Mouse (Mus musculus): Measurements from ENCODE around the gene Pgbd5. TPM values are rescaled to one million over a fixed set of nuclear protein-coding genes. Genes with fewer than 3 reads are reported as not detected.

Pgbd5 gene
- polyA plus RNA-seq (2015; fragmentation: Nextera tagmentation; extraction: Ambion mirVana) = 0.09 and 0.16 TPM in 2 replicates

DNA sequence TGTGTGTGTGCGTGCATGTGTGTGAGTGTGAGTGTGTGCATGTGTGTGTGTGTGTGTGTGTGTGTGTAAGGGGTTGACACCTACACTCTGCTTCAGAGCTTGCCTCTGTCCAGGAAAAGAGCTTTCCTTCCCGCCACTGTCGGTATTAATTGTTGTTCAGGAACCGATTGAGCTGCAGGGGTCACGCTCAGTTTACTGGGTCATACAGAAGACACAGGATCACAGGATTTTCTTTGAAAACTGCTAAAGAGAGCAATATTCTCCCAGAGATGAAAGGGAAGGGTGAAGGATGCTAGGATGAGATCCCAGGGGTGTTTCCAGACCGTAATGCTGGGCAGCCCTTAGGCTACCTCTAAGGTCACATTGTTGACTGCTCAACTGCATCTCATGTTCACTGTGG, at the start of gene Pgbd5:
Gene Pgbd5, minus strand, starts transcription at position 101 of the 400 bp plus-strand sequence.
- ATAC-seq (ENCODE audit: low read depth) = no peak
- Histone ChIP-seq H3K4me3 (replicated peaks) (no peak within 1 kb of the TSS), H3K9ac (no peak within 1 kb of the TSS), H3K27ac (no peak within 1 kb of the TSS), H3K4me1 (replicated peaks) (no peaks in the 10 kb centered on the region), H3K9me3 (replicated peaks) (no peaks in the 10 kb centered on the region), H3K27me3 (peaks cover 19% of the 10 kb centered on the region), H3K4me2 (no peak within 1 kb of the TSS), H3K36me3 (no peaks in the 10 kb centered on the region)
- 74% methylated on average over 6 of the region's 6 CpGs for WGBS (ENCODE audit: insufficient replicate concordance)
- no peak for DNase-seq

DNA sequence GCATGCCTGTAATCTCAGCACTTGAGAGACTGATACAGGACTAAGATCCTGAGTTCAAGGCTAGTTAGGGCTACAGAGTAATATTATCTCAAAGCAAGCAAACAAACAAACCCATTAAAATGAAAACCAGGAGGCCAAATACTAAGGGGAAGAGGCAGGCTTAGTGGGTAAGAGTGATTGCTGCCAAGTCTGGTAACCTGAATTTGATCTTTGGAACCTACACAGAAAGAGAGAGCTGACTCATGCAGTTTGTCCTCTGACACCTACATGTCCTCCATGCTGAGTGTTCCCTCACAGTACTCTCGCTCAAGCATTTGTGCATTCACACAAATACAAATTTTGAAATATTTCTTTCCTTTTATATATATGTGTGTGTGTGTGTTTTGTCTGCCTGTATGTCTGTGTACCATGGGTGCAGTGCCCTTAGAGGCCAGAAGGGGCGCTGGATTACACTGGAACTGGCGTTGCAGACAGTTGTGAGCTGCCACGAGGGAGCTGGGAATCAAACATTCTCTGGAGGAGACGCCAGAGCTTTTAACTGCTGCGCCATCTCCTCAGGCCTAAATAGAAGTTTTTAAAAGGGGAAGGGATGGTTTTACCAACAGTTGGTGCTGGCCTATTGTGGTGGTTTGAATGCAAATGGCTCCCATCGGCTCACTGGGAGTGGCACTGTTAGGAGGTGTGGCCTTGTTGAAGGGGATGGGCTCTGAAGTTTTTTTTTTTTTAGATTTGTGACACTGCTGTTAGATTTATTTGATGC, 44.1 kb upstream of the Pgbd5 start:
- no peak for ATAC-seq (ENCODE audit: low read depth)
- DNase-seq = no peak
- no peak overlapping the region for H3K4me2 ChIP-seq
- H3K4me1 ChIP-seq (replicated peaks) = no peaks in the 10 kb centered on the region
- H3K9me3 ChIP-seq (replicated peaks) = no peaks in the 10 kb centered on the region
- H3K9ac ChIP-seq = no peak overlapping the region
- H3K4me3 ChIP-seq (replicated peaks) = no peak overlapping the region
- no peaks in the 10 kb centered on the region for H3K27me3 ChIP-seq
- no peak overlapping the region for H3K27ac ChIP-seq
- 58% methylated on average over 7 of the region's 7 CpGs for WGBS (ENCODE audit: insufficient replicate concordance)
- no peaks in the 10 kb centered on the region for H3K36me3 ChIP-seq

DNA sequence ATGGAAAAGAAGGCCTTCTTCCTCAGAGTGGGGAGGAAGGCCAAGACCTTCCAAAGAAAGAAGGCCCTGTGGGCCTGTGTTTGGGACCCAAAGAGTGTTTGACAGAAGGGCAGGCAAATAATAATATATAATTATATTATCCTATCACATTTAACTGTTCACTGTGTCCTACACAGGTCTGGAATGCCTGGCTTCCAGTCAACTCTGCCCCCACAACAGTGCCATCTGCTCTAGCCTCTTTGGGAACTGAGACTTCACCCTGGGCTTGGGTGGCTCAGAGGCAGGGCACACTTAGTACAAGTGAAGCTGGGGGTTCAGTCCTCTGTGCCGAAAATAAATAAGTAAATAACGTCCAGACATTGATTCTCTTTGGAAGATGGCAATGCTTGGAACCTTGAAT, 43.3 kb upstream of the Pgbd5 start:
- Histone ChIP-seq H3K9ac (no peak overlapping the region), H3K4me2 (no peak overlapping the region), H3K27ac (no peak overlapping the region), H3K4me3 (replicated peaks) (no peak overlapping the region), H3K36me3 (no peaks in the 10 kb centered on the region), H3K4me1 (replicated peaks) (no peaks in the 10 kb centered on the region), H3K27me3 (no peaks in the 10 kb centered on the region), H3K9me3 (replicated peaks) (no peaks in the 10 kb centered on the region)
- 60% methylated on average over 2 of the region's 2 CpGs for WGBS (ENCODE audit: insufficient replicate concordance)
- no peak for ATAC-seq (ENCODE audit: low read depth)
- no peak for DNase-seq

DNA sequence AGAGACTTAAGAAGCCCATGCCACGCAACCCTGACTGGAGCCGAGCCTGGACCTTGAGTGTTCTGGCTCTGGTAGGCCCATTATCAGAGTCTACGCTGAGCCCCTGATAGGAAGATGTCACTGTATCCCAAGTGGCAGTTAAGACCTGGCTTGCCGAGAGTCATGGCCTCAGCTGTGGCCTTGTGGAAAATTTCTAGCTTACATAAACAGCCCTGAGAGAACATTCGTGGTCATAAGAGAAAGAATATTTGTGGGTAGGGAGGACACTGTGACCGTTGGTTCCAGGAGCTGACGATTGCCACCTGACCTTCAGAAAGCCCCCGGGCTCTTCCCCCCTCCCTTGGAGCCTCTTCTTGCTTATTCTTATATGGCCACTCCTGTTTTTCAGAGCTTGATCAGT, 40.9 kb upstream of the Pgbd5 start:
- no peak for ATAC-seq (ENCODE audit: low read depth)
- Histone ChIP-seq H3K9me3 (replicated peaks) (no peaks in the 10 kb centered on the region), H3K9ac (no peak overlapping the region), H3K4me2 (no peak overlapping the region), H3K27ac (no peak overlapping the region), H3K4me1 (replicated peaks) (no peaks in the 10 kb centered on the region), H3K27me3 (no peaks in the 10 kb centered on the region), H3K36me3 (no peaks in the 10 kb centered on the region), H3K4me3 (replicated peaks) (no peak overlapping the region)
- WGBS (ENCODE audit: insufficient replicate concordance) = 73% methylated on average over 8 of the region's 8 CpGs
- no peak for DNase-seq

DNA sequence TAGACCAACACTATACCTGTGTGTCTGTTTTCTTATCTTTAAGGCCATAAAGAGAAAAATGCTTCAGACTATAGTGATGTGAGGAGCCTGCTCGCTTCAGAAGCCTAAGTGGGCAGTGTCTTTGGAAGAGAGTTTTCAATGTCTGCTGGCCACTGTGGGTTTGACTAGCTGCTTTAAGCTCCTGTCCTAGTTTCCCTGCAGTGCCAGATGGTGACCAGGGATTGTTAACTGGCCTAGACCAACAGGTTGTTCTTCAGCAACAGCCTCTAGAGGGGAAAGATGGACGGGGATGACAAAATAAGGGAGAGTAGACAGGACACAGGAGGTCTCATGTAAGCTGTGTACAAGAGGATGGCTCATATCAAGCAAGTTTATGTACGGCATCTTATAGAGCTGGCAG, 39.8 kb upstream of the Pgbd5 start:
- 62% methylated on average over 3 of the region's 3 CpGs for WGBS (ENCODE audit: insufficient replicate concordance)
- H3K4me3 ChIP-seq (replicated peaks) = no peak overlapping the region
- no peak for DNase-seq

DNA sequence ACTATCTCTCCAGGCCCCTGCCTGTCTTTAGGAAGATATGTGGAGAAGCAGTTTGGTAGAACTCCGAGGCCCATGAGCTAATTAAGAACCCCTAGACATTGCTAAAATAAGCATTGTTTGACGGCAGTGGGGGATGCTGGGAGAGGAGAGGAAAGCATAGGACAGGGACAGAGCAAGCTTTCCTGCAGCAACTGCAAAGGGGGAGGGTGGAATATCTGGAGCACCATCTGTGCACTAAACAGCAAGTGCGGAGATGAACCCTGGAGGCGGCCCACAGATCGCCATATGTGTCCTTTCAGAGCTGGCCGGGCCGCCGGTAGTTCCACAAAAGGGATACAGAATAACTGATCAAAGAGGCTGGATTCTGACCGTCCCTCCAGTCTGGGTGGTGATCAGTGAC, 37.2 kb upstream of the Pgbd5 start:
- DNase-seq (no peak), ATAC-seq (ENCODE audit: low read depth) (no peak)
- no peaks in the 10 kb centered on the region for H3K9me3 ChIP-seq (replicated peaks)
- no peak overlapping the region for H3K4me3 ChIP-seq (replicated peaks)
- no peak overlapping the region for H3K9ac ChIP-seq
- no peaks in the 10 kb centered on the region for H3K4me1 ChIP-seq (replicated peaks)
- H3K27me3 ChIP-seq = no peaks in the 10 kb centered on the region
- WGBS (ENCODE audit: insufficient replicate concordance) = 67% methylated on average over 9 of the region's 9 CpGs
- H3K4me2 ChIP-seq = no peak overlapping the region
- H3K36me3 ChIP-seq = no peaks in the 10 kb centered on the region
- H3K27ac ChIP-seq = no peak overlapping the region

More for the DNA sequence above, 39.8 kb upstream of the Pgbd5 start:
- H3K9ac ChIP-seq = no peak overlapping the region
- no peaks in the 10 kb centered on the region for H3K4me1 ChIP-seq (replicated peaks)
- ATAC-seq (ENCODE audit: low read depth) = no peak
- no peaks in the 10 kb centered on the region for H3K36me3 ChIP-seq
- H3K9me3 ChIP-seq (replicated peaks) = no peaks in the 10 kb centered on the region
- no peak overlapping the region for H3K4me2 ChIP-seq
- no peak overlapping the region for H3K27ac ChIP-seq
- H3K27me3 ChIP-seq = no peaks in the 10 kb centered on the region

DNA sequence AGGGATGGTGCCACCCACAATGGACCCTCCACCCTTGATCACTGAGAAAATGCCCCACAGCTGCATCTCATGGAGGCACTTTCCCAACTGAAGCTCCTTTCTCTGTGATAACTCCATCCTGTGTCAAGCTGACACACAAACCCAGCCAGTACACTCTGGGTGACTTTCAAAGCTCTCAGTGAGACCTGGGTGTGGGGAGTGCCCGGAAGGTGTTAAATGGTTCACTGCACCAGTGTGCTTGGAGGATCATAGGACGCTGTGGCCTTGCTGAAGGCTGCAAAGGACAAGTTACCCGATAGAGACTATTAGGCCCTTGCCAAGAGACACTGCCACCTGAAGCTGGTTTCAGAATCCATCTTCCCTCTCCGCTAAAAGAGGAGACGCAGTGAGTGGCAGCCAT, 36.2 kb upstream of the Pgbd5 start:
- H3K9ac ChIP-seq = no peak overlapping the region
- WGBS (ENCODE audit: insufficient replicate concordance) = 71% methylated on average over 5 of the region's 5 CpGs
- H3K36me3 ChIP-seq = no peaks in the 10 kb centered on the region
- no peaks in the 10 kb centered on the region for H3K27me3 ChIP-seq
- no peaks in the 10 kb centered on the region for H3K9me3 ChIP-seq (replicated peaks)
- H3K4me1 ChIP-seq (replicated peaks) = no peaks in the 10 kb centered on the region
- no peak overlapping the region for H3K27ac ChIP-seq
- H3K4me2 ChIP-seq = no peak overlapping the region
- DNase-seq (no peak), ATAC-seq (ENCODE audit: low read depth) (no peak)
- H3K4me3 ChIP-seq (replicated peaks) = no peak overlapping the region

DNA sequence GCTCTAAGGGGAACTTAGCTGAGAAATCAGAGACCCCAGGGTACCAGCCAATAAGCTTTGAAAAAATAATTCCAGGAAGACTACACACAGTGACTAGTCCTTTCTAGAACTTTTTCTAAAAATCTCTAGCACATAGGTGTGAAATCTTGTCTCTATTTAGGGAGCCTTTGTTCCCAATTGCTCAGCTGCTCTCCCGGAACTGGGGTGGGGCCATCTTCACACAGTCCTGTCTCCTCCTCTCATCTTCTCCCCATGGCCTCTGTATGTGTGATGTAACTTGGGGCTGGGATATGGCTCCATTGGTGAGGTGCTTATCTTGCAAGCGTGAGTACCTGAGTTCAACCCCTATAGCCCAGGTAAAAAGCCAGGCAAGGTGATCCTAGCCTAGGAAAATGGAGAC, 25.2 kb upstream of the Pgbd5 start:
- WGBS (ENCODE audit: insufficient replicate concordance) = 51% methylated on average over 2 of the region's 2 CpGs
- H3K9me3 ChIP-seq (replicated peaks) = no peaks in the 10 kb centered on the region
- H3K9ac ChIP-seq = no peak overlapping the region
- H3K4me1 ChIP-seq (replicated peaks) = no peaks in the 10 kb centered on the region
- no peak for DNase-seq
- H3K27me3 ChIP-seq = no peaks in the 10 kb centered on the region
- H3K4me2 ChIP-seq = no peak overlapping the region
- no peak overlapping the region for H3K4me3 ChIP-seq (replicated peaks)
- no peak overlapping the region for H3K27ac ChIP-seq
- no peaks in the 10 kb centered on the region for H3K36me3 ChIP-seq
- ATAC-seq (ENCODE audit: low read depth) = no peak

DNA sequence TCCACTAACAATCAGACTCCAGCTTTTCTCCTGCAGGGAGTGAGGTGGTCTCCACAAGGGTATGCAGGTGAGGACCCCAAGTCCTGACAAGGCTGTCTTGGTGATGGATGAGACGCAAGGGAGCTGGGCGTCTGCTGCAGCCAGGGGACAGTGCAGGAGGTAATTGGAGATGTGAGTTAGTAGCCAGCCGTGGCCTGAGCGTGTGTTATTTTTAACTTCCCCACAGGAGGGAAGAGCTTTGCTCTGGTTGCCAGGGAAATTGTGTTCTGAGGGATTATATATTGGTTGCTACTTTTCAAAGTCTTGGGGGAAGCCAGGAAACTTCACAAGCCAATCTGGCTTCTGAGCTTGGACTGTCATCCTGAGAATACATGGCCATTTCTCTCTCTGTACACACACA, 23.7 kb upstream of the Pgbd5 start:
- Histone ChIP-seq H3K36me3 (no peaks in the 10 kb centered on the region), H3K27ac (no peak overlapping the region), H3K9me3 (replicated peaks) (no peaks in the 10 kb centered on the region), H3K9ac (no peak overlapping the region), H3K4me2 (no peak overlapping the region), H3K27me3 (no peaks in the 10 kb centered on the region), H3K4me1 (replicated peaks) (no peaks in the 10 kb centered on the region), H3K4me3 (replicated peaks) (no peak overlapping the region)
- ATAC-seq (ENCODE audit: low read depth) (no peak), DNase-seq (no peak)
- 40% methylated on average over 4 of the region's 4 CpGs for WGBS (ENCODE audit: insufficient replicate concordance)

DNA sequence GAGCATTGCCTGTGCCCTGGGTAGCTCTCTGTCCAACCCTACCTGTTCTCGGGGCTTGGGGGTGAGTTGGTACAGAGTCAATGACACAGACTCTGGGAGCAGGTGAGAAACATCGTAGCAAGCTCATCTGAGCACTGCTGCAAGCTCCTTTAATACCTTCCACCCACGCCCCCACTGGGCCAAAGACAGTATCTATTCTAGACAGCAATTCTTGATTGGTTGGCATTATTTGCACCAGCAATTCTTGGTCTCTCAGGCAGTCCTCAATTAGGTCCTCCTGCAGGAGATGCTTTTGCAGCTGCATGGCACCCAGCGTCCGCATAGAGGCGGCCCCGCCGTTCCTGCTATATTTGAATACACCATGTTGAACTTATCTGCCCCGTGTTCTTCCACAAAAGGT, 22.7 kb upstream of the Pgbd5 start:
- Histone ChIP-seq H3K9ac (no peak overlapping the region), H3K4me2 (no peak overlapping the region), H3K27ac (no peak overlapping the region), H3K9me3 (replicated peaks) (no peaks in the 10 kb centered on the region), H3K4me3 (replicated peaks) (no peak overlapping the region), H3K4me1 (replicated peaks) (no peaks in the 10 kb centered on the region), H3K36me3 (no peaks in the 10 kb centered on the region), H3K27me3 (no peaks in the 10 kb centered on the region)
- ATAC-seq (ENCODE audit: low read depth) (no peak), DNase-seq (no peak)
- WGBS (ENCODE audit: insufficient replicate concordance) = 64% methylated on average over 9 of the region's 9 CpGs

DNA sequence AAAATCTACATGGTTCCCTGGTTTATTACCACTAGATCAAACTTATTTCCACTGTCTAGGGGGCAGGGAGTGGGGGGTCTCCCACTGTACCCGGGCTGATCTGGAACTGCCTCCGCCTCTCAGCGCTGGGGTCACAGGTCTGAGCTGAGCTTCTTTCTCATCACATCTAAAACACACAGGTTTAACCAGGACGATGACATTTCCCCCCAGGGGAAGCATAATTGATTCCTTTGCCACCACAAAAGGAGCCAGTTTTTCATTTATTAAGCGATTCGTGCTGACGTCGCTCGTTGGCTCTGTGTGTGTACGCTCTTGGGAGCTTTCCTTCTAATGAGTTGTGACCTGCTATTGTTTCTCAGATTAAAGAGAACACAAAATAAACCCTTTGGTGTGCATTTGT, 21.6 kb upstream of the Pgbd5 start:
- 72% methylated on average over 10 of the region's 10 CpGs for WGBS (ENCODE audit: insufficient replicate concordance)

DNA sequence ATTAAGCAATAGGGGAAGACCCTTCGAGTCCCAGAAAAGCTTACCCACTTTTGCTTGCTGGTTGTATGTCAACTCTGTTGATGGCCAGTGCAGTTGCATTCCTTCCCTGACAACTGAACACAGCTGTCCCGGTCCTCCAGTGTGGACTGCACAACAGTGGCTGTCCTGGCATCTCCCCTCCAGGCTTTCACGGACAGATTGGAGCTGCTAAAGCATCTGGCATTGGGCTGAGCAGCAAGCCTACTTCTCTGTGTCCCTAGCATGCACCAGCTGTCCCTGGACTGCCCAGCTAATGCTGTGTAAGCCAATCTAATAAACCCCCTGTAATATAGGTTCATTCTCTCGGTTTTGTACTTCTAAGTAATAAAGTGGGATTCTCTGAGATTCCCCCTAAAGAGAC, 21.2 kb upstream of the Pgbd5 start:
- no peak overlapping the region for H3K4me2 ChIP-seq
- no peaks in the 10 kb centered on the region for H3K4me1 ChIP-seq (replicated peaks)
- no peak overlapping the region for H3K9ac ChIP-seq
- no peak overlapping the region for H3K4me3 ChIP-seq (replicated peaks)
- ATAC-seq (ENCODE audit: low read depth) (no peak), DNase-seq (no peak)
- WGBS (ENCODE audit: insufficient replicate concordance) = 50% methylated on average over 4 of the region's 4 CpGs
- H3K9me3 ChIP-seq (replicated peaks) = no peaks in the 10 kb centered on the region
- no peak overlapping the region for H3K27ac ChIP-seq
- no peaks in the 10 kb centered on the region for H3K27me3 ChIP-seq
- H3K36me3 ChIP-seq = no peaks in the 10 kb centered on the region

More for the DNA sequence above, 21.6 kb upstream of the Pgbd5 start:
- H3K9me3 ChIP-seq (replicated peaks) = no peaks in the 10 kb centered on the region
- no peaks in the 10 kb centered on the region for H3K36me3 ChIP-seq
- ATAC-seq (ENCODE audit: low read depth) (no peak), DNase-seq (no peak)
- H3K27ac ChIP-seq = no peak overlapping the region
- H3K4me1 ChIP-seq (replicated peaks) = no peaks in the 10 kb centered on the region
- H3K27me3 ChIP-seq = no peaks in the 10 kb centered on the region
- no peak overlapping the region for H3K4me2 ChIP-seq
- H3K4me3 ChIP-seq (replicated peaks) = no peak overlapping the region
- H3K9ac ChIP-seq = no peak overlapping the region

Measured in liver, embryonic 13.5 days (tissue).